Mouse (Mus musculus): Measurements from ENCODE around the gene Kmt2d. TPM values are rescaled to one million over a fixed set of nuclear protein-coding genes. Genes with fewer than 3 reads are reported as not detected.

Kmt2d gene
- polyA plus RNA-seq, 1 experiment from 2014 or later, result 16.8 TPM

- ATAC-seq (ENCODE audit: low read depth), result no peak
- WGBS, result 96% methylated on average over 9 of the region's 9 CpGs
- peaks cover 91% of the 10 kb centered on the region for H3K36me3 ChIP-seq (ENCODE audit: control insufficient read depth, insufficient read depth, low read length)
Measured at GRCm38 (mm10) chr15:98852733-98853132, 18.3 kb downstream of the Kmt2d start.

GRCm38 (mm10) chr15:98852071-98852470, 18.9 kb downstream of the Kmt2d start:
- 97% methylated on average over 9 of the region's 9 CpGs for WGBS
- H3K9ac ChIP-seq (replicated peaks; ENCODE audit: low read depth, low read length), result no peak overlapping the region
- H3K36me3 ChIP-seq (ENCODE audit: control insufficient read depth, insufficient read depth, low read length), result peaks cover 91% of the 10 kb centered on the region
- no peaks in the 10 kb centered on the region for H3K27me3 ChIP-seq (ENCODE audit: control insufficient read depth, insufficient read depth, low read length)
- no peak overlapping the region for H3K4me3 ChIP-seq (ENCODE audit: low read depth, low read length)
- no peaks in the 10 kb centered on the region for H3K9me3 ChIP-seq (ENCODE audit: control insufficient read depth, low read length)
- no peak for ATAC-seq (ENCODE audit: low read depth)
- no peak overlapping the region for H3K27ac ChIP-seq (ENCODE audit: low read depth, low read length)
- no peaks in the 10 kb centered on the region for H3K4me1 ChIP-seq (ENCODE audit: control insufficient read depth, insufficient read depth, low read length)
- no peak overlapping the region for H3K4me2 ChIP-seq (ENCODE audit: low read depth, low read length)

More at GRCm38 (mm10) chr15:98852733-98853132, 18.3 kb downstream of the Kmt2d start:
- H3K9me3 ChIP-seq (ENCODE audit: control insufficient read depth, low read length), result no peaks in the 10 kb centered on the region
- H3K9ac ChIP-seq (replicated peaks; ENCODE audit: low read depth, low read length), result no peak overlapping the region
- no peak overlapping the region for H3K27ac ChIP-seq (ENCODE audit: low read depth, low read length)
- no peaks in the 10 kb centered on the region for H3K27me3 ChIP-seq (ENCODE audit: control insufficient read depth, insufficient read depth, low read length)
- H3K4me1 ChIP-seq (ENCODE audit: control insufficient read depth, insufficient read depth, low read length), result no peaks in the 10 kb centered on the region
- H3K4me2 ChIP-seq (ENCODE audit: low read depth, low read length), result no peak overlapping the region
- no peak overlapping the region for H3K4me3 ChIP-seq (ENCODE audit: low read depth, low read length)

DNA sequence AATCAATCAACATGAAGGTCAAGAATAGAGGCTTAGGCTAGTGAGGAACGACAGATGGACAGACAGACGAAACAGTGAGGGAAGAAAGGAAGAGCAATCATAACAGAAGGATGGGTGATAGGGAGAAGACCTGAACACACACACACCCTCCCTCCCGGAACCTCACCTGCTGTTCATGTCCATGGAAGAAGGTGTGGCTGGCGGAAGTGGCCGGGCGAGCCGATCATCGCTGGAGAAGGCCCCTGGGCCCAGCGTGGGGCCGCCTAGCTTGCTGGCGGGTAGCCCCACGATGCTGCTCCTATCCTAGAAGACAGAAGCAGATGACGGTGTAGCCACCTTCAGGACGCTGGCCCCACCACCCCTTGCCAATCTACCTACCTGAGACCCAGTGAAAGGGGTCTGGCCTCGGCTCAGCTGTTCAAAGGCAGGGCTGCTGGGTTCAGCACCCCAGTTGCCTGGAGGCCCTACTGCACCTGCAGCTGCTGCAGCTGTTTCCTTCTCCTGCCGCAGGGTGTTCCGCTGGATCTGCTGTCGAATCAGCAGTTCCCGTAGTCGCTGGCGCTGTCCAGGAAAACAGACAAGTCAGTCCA, 19.7 kb downstream of the Kmt2d start:
- 95% methylated on average over 21 of the region's 21 CpGs for WGBS
- H3K27me3 ChIP-seq (ENCODE audit: control insufficient read depth, insufficient read depth, low read length), result no peaks in the 10 kb centered on the region
- no peaks in the 10 kb centered on the region for H3K9me3 ChIP-seq (ENCODE audit: control insufficient read depth, low read length)
- no peak overlapping the region for H3K27ac ChIP-seq (ENCODE audit: low read depth, low read length)
- peaks cover 93% of the 10 kb centered on the region for H3K36me3 ChIP-seq (ENCODE audit: control insufficient read depth, insufficient read depth, low read length)
- no peaks in the 10 kb centered on the region for H3K4me1 ChIP-seq (ENCODE audit: control insufficient read depth, insufficient read depth, low read length)
- H3K9ac ChIP-seq (replicated peaks; ENCODE audit: low read depth, low read length), result no peak overlapping the region
- H3K4me3 ChIP-seq (ENCODE audit: low read depth, low read length), result no peak overlapping the region
- no peak overlapping the region for H3K4me2 ChIP-seq (ENCODE audit: low read depth, low read length)
- no peak for ATAC-seq (ENCODE audit: low read depth)

DNA sequence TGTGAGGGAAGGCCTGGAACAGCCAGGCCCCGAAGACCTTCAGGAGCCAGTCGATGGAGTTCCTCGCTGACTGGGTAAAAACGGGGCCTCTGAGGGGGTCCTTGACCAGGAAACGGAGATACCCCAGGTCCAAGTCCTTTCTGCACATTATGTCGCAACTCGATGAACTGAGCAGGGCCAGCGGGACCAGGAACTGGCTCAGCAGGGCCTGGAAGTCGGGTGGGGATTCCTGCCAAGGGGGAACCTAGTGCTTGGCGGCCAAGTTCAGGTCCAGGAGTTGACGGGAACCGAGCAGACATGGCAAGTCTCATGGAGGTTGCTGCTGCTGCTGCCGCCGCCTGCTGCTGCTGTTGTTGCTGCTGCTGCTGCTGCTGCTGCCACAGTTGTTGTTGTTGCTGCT, 20.3 kb downstream of the Kmt2d start:
- Histone ChIP-seq H3K36me3 (ENCODE audit: control insufficient read depth, insufficient read depth, low read length) (peaks cover 94% of the 10 kb centered on the region), H3K9ac (replicated peaks; ENCODE audit: low read depth, low read length) (no peak overlapping the region), H3K9me3 (ENCODE audit: control insufficient read depth, low read length) (no peaks in the 10 kb centered on the region), H3K4me2 (ENCODE audit: low read depth, low read length) (no peak overlapping the region), H3K4me1 (ENCODE audit: control insufficient read depth, insufficient read depth, low read length) (no peaks in the 10 kb centered on the region), H3K27me3 (ENCODE audit: control insufficient read depth, insufficient read depth, low read length) (no peaks in the 10 kb centered on the region), H3K27ac (ENCODE audit: low read depth, low read length) (no peak overlapping the region), H3K4me3 (ENCODE audit: low read depth, low read length) (no peak overlapping the region)
- ATAC-seq (ENCODE audit: low read depth), result no peak
- WGBS, result 95% methylated on average over 14 of the region's 14 CpGs

DNA sequence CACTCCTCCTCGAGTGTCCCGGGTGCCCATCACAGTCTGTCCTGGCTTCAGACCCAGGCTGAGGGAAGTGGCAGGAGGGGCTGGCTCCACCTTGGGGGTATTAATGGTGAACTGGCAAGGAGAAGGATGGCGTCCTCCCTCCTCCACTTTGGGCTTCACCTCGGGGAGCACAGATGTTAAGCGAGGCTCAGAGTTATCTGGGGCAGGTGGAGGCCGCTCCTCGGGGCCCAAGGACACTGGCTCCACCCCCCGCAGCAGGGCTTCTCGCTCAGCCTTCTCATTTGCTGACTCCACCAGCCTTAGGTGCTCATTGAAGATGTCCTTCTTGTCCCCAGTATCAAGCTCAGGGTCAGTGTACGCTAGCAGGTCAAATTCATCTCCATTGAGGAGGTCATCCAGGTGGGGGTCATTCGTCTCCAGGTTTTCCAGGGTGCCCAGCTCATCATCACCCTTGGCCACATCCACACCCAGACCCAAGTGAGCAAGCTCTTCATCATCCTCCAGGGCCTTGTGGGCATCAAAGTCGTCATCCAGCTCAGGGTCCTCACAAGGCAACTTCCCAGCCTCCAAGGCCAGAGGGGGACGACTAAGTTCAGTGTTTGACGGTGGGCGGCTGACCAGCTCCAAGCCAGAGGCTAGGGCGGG, 20.9 kb downstream of the Kmt2d start:
- H3K27ac ChIP-seq (ENCODE audit: low read depth, low read length), result no peak overlapping the region
- no peak overlapping the region for H3K9ac ChIP-seq (replicated peaks; ENCODE audit: low read depth, low read length)
- ATAC-seq (ENCODE audit: low read depth), result no peak
- WGBS, result 90% methylated on average over 16 of the region's 16 CpGs
- no peak overlapping the region for H3K4me2 ChIP-seq (ENCODE audit: low read depth, low read length)
- H3K4me3 ChIP-seq (ENCODE audit: low read depth, low read length), result no peak overlapping the region
- no peaks in the 10 kb centered on the region for H3K27me3 ChIP-seq (ENCODE audit: control insufficient read depth, insufficient read depth, low read length)
- H3K9me3 ChIP-seq (ENCODE audit: control insufficient read depth, low read length), result no peaks in the 10 kb centered on the region
- H3K36me3 ChIP-seq (ENCODE audit: control insufficient read depth, insufficient read depth, low read length), result peaks cover 94% of the 10 kb centered on the region
- no peaks in the 10 kb centered on the region for H3K4me1 ChIP-seq (ENCODE audit: control insufficient read depth, insufficient read depth, low read length)

DNA sequence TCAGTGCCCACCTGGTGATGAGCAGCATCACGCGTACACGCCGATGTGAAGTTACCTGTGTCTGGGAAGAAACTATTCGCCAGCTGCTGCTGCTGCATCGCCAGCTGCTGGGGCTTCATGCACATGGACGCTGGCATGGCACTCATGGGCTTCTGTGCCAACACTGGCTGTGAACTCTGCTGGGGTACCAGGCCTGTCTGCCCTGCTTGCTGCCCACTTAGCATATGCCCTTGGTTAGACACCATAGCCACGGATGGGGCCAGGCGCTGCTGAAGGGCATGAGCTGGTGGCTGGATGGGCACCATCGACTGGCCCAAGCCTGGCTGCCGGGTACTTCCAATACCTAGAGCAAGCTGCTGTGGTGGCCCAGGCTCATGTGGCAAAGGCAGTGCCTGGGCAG, 21.8 kb downstream of the Kmt2d start:
- Histone ChIP-seq H3K9ac (replicated peaks; ENCODE audit: low read depth, low read length) (no peak overlapping the region), H3K9me3 (ENCODE audit: control insufficient read depth, low read length) (no peaks in the 10 kb centered on the region), H3K27ac (ENCODE audit: low read depth, low read length) (no peak overlapping the region), H3K4me1 (ENCODE audit: control insufficient read depth, insufficient read depth, low read length) (no peaks in the 10 kb centered on the region), H3K27me3 (ENCODE audit: control insufficient read depth, insufficient read depth, low read length) (no peaks in the 10 kb centered on the region), H3K36me3 (ENCODE audit: control insufficient read depth, insufficient read depth, low read length) (peaks cover 94% of the 10 kb centered on the region), H3K4me3 (ENCODE audit: low read depth, low read length) (no peak overlapping the region), H3K4me2 (ENCODE audit: low read depth, low read length) (no peak overlapping the region)
- no peak for ATAC-seq (ENCODE audit: low read depth)
- 97% methylated on average over 11 of the region's 11 CpGs for WGBS

GRCm38 (mm10) chr15:98846140-98846539, 24.9 kb downstream of the Kmt2d start:
- Histone ChIP-seq H3K4me1 (ENCODE audit: control insufficient read depth, insufficient read depth, low read length) (no peaks in the 10 kb centered on the region), H3K27ac (ENCODE audit: low read depth, low read length) (no peak overlapping the region), H3K27me3 (ENCODE audit: control insufficient read depth, insufficient read depth, low read length) (no peaks in the 10 kb centered on the region), H3K9me3 (ENCODE audit: control insufficient read depth, low read length) (no peaks in the 10 kb centered on the region), H3K9ac (replicated peaks; ENCODE audit: low read depth, low read length) (no peak overlapping the region), H3K36me3 (ENCODE audit: control insufficient read depth, insufficient read depth, low read length) (peaks cover 92% of the 10 kb centered on the region), H3K4me2 (ENCODE audit: low read depth, low read length) (no peak overlapping the region), H3K4me3 (ENCODE audit: low read depth, low read length) (no peak overlapping the region)
- no peak for ATAC-seq (ENCODE audit: low read depth)
- 86% methylated on average over 8 of the region's 8 CpGs for WGBS

- H3K27me3 ChIP-seq (ENCODE audit: control insufficient read depth, insufficient read depth, low read length), result no peaks in the 10 kb centered on the region
- no peak overlapping the region for H3K4me3 ChIP-seq (ENCODE audit: low read depth, low read length)
- H3K36me3 ChIP-seq (ENCODE audit: control insufficient read depth, insufficient read depth, low read length), result peaks cover 93% of the 10 kb centered on the region
- ATAC-seq (ENCODE audit: low read depth), result no peak
- no peak overlapping the region for H3K4me2 ChIP-seq (ENCODE audit: low read depth, low read length)
- H3K9me3 ChIP-seq (ENCODE audit: control insufficient read depth, low read length), result no peaks in the 10 kb centered on the region
- 97% methylated on average over 2 of the region's 2 CpGs for WGBS
- H3K27ac ChIP-seq (ENCODE audit: low read depth, low read length), result no peak overlapping the region
- no peaks in the 10 kb centered on the region for H3K4me1 ChIP-seq (ENCODE audit: control insufficient read depth, insufficient read depth, low read length)
- no peak overlapping the region for H3K9ac ChIP-seq (replicated peaks; ENCODE audit: low read depth, low read length)
Measured at GRCm38 (mm10) chr15:98845149-98845548, 25.9 kb downstream of the Kmt2d start.

- Histone ChIP-seq H3K27me3 (ENCODE audit: control insufficient read depth, insufficient read depth, low read length) (no peaks in the 10 kb centered on the region), H3K4me2 (ENCODE audit: low read depth, low read length) (no peak overlapping the region), H3K4me1 (ENCODE audit: control insufficient read depth, insufficient read depth, low read length) (no peaks in the 10 kb centered on the region), H3K9me3 (ENCODE audit: control insufficient read depth, low read length) (no peaks in the 10 kb centered on the region), H3K9ac (replicated peaks; ENCODE audit: low read depth, low read length) (no peak overlapping the region), H3K27ac (ENCODE audit: low read depth, low read length) (no peak overlapping the region), H3K4me3 (ENCODE audit: low read depth, low read length) (no peak overlapping the region), H3K36me3 (ENCODE audit: control insufficient read depth, insufficient read depth, low read length) (peaks cover 93% of the 10 kb centered on the region)
- no peak for ATAC-seq (ENCODE audit: low read depth)
- 87% methylated on average over 11 of the region's 11 CpGs for WGBS
Measured at GRCm38 (mm10) chr15:98843595-98844223, 27.3 kb downstream of the Kmt2d start.

Data from neural tube, embryonic 14.5 days (tissue).